12 mouse cellular contexts compared by ENCODE assay signal in the genomic region with DNA sequence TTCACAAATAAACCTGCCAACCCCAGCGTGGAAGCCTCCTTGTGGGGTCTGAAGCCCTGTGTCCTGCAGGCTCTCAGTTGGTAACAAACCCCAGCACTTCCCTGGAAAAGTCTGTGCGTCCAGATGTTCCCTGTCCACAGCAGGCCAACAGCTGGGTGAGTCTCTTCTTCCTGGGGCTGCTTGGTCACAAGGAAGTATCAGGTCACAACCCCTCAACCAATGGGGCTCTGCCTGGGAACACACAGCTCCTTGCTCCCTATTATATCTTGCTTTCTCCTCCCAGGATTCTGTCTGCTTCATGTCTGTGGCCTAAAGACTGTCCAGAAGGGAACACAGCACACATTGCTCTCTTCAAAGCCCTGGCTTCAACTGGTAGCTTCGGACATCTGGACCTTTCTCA. TPM values are rescaled to one million over a fixed set of nuclear protein-coding genes. Genes with fewer than 3 reads are reported as not detected.
DNase-seq lines count a peak whose midpoint lies in the region; ATAC-seq lines count a peak whose summit lies in the region.
"Had no signal": no experiment of that assay in that cellular context is flagged by ENCODE, and none has a peak within 500 bp of the region (broad histone marks: within the 10 kb centered on the region; RNA-seq: fewer than 3 reads in every experiment).

No protein-coding gene starts in this region.

- H3K9me3 ChIP-seq in hindbrain, embryonic 10.5 days: 0 out of 2 replicates have a peak, but pooled peaks cover 2% of the 10 kb centered on the region
- 0 out of 2 replicates have a peak, but pooled peaks cover 4% of the 10 kb centered on the region for H3K9me3 ChIP-seq in hindbrain, embryonic 14.5 days (ENCODE audit: control insufficient read depth, low read length)
- no peaks in the 10 kb centered on the region for H3K9me3 ChIP-seq in intestine, embryonic 15.5 days
- H3K9me3 ChIP-seq in limb, embryonic 12.5 days: peaks cover 6% of the 10 kb centered on the region; the same call in 1 of the 2 replicates
- H3K9me3 ChIP-seq: hindbrain, embryonic 13.5 days had no signal

- H3K36me3 ChIP-seq in hindbrain, embryonic 10.5 days: no peaks in the 10 kb centered on the region
- no peaks in the 10 kb centered on the region for H3K36me3 ChIP-seq in hindbrain, embryonic 14.5 days (replicated peaks; ENCODE audit: control insufficient read depth, insufficient read depth)
- H3K36me3 ChIP-seq in intestine, embryonic 15.5 days: no peaks in the 10 kb centered on the region
- no peaks in the 10 kb centered on the region for H3K36me3 ChIP-seq in limb, embryonic 12.5 days
- H3K36me3 ChIP-seq: embryonic facial prominence, embryonic 13.5 days; hindbrain, embryonic 13.5 days; liver, embryonic 15.5 days had no signal

- DNase-seq in hindbrain, embryonic 10.5 days (ENCODE audit: low spot score): no peak
- DNase-seq in hindbrain, embryonic 14.5 days (ENCODE audit: low spot score): no peak
- peak; percentile 32 for DNase-seq in mesoderm, embryonic 11.5 days (ENCODE audit: low read depth, low spot score)
- no peak for DNase-seq in spleen, postnatal 4 days (ENCODE audit: low spot score in 2 of 2)
- DNase-seq in frontal cortex, postnatal 25 days (ENCODE audit: low spot score in 2 of 2): no peak
- DNase-seq in adrenal gland, adult (ENCODE audit: inconsistent age in 2 of 2, low spot score in 1 of 2): no peak
- DNase-seq: cerebellum, adult 9-10 months had no signal

- 56% methylated on average over 3 of the region's 3 CpGs for WGBS in hindbrain, embryonic 10.5 days
- WGBS in hindbrain, embryonic 14.5 days: 73% methylated on average over 3 of the region's 3 CpGs
- WGBS in intestine, embryonic 15.5 days: 43% methylated on average over 3 of the region's 3 CpGs
- WGBS in limb, embryonic 12.5 days: 36% methylated on average over 3 of the region's 3 CpGs

- no peaks in the 10 kb centered on the region for H3K27me3 ChIP-seq in hindbrain, embryonic 10.5 days (ENCODE audit: insufficient read depth, poor library complexity, severe bottlenecking)
- H3K27me3 ChIP-seq in hindbrain, embryonic 14.5 days (ENCODE audit: control insufficient read depth, insufficient read depth, low read length): no peaks in the 10 kb centered on the region
- H3K27me3 ChIP-seq in intestine, embryonic 15.5 days (replicated peaks): no peaks in the 10 kb centered on the region
- no peaks in the 10 kb centered on the region for H3K27me3 ChIP-seq in limb, embryonic 12.5 days
- H3K27me3 ChIP-seq: embryonic facial prominence, embryonic 13.5 days; hindbrain, embryonic 13.5 days; liver, embryonic 15.5 days had no signal

- H3K4me1 ChIP-seq in hindbrain, embryonic 10.5 days (replicated peaks): peaks cover 52% of the 10 kb centered on the region
- H3K4me1 ChIP-seq in hindbrain, embryonic 14.5 days (replicated peaks; ENCODE audit: control insufficient read depth, insufficient read depth, low read length): 0 out of 2 replicates have a peak, but pooled peaks cover 8% of the 10 kb centered on the region
- H3K4me1 ChIP-seq in intestine, embryonic 15.5 days (replicated peaks): peaks cover 25% of the 10 kb centered on the region
- peaks cover 37% of the 10 kb centered on the region for H3K4me1 ChIP-seq in limb, embryonic 12.5 days (replicated peaks)
- H3K4me1 ChIP-seq: liver, embryonic 15.5 days had no signal

- H3K4me2 ChIP-seq in hindbrain, embryonic 14.5 days (replicated peaks): no peak overlapping the region
- 0 out of 2 replicates have a peak overlapping the region, but pooled peaks have one; percentile 9 for H3K4me2 ChIP-seq in intestine, embryonic 15.5 days (replicated peaks)
- H3K4me2 ChIP-seq in limb, embryonic 12.5 days: no peak overlapping the region
- H3K4me2 ChIP-seq: embryonic facial prominence, embryonic 13.5 days; hindbrain, embryonic 13.5 days; liver, embryonic 15.5 days had no signal

- H3K4me3 ChIP-seq in hindbrain, embryonic 10.5 days: no peak overlapping the region
- H3K4me3 ChIP-seq in hindbrain, embryonic 14.5 days (replicated peaks; ENCODE audit: low read length): no peak overlapping the region
- no peak overlapping the region for H3K4me3 ChIP-seq in intestine, embryonic 15.5 days (replicated peaks)
- no peak overlapping the region for H3K4me3 ChIP-seq in limb, embryonic 12.5 days (replicated peaks)
- H3K4me3 ChIP-seq: embryonic facial prominence, embryonic 13.5 days; hindbrain, embryonic 13.5 days; liver, embryonic 15.5 days had no signal

- H3K27ac ChIP-seq in hindbrain, embryonic 10.5 days: peak overlapping the region; percentile 30; the same call in 1 of the 2 replicates
- no peak overlapping the region for H3K27ac ChIP-seq in hindbrain, embryonic 14.5 days
- peak overlapping the region; percentile 57 for H3K27ac ChIP-seq in intestine, embryonic 15.5 days
- H3K27ac ChIP-seq in limb, embryonic 12.5 days: peak overlapping the region; percentile 37; the same call in 1 of the 2 replicates
- H3K27ac ChIP-seq: embryonic facial prominence, embryonic 13.5 days; hindbrain, embryonic 13.5 days; liver, embryonic 15.5 days had no signal

- H3K9ac ChIP-seq in hindbrain, embryonic 14.5 days: no peak overlapping the region
- no peak overlapping the region for H3K9ac ChIP-seq in intestine, embryonic 15.5 days
- H3K9ac ChIP-seq in limb, embryonic 12.5 days (replicated peaks): no peak overlapping the region
- H3K9ac ChIP-seq: embryonic facial prominence, embryonic 13.5 days; hindbrain, embryonic 13.5 days; liver, embryonic 15.5 days had no signal

- no peak for ATAC-seq in hindbrain, embryonic 14.5 days (ENCODE audit: low FRiP score)
- peak; percentile 67; the same call in 1 of the 2 replicates for ATAC-seq in intestine, embryonic 15.5 days
- ATAC-seq in limb, embryonic 12.5 days (ENCODE audit: insufficient number of reproducible peaks, insufficient read depth, low FRiP score, low TSS enrichment, low read depth): no peak

RNA-seq across cellular contexts. Expression of gene Ptgis, which starts 9.2 kb away (rescaled TPM):
- 10.8 and 10.9 TPM in 2 replicates for polyA plus RNA-seq in hindbrain, embryonic 10.5 days (2016; fragmentation: Nextera tagmentation; extraction: Ambion mirVana)
- 3.8 and 4.9 TPM in 2 replicates for polyA plus RNA-seq in hindbrain, embryonic 14.5 days (2014; fragmentation: Nextera tagmentation; extraction: Ambion mirVana)
- polyA plus RNA-seq in intestine, embryonic 15.5 days (2015; fragmentation: Nextera tagmentation; extraction: Ambion mirVana): 12.0 and 13.4 TPM in 2 replicates
- 23.9 and 27.0 TPM in 2 replicates for polyA plus RNA-seq in limb, embryonic 12.5 days (2016; fragmentation: Nextera tagmentation; extraction: Ambion mirVana)

RNA-seq across cellular contexts. Expression of gene Kcnb1, which starts 59.6 kb away (rescaled TPM):
- polyA plus RNA-seq in hindbrain, embryonic 10.5 days (2016; fragmentation: Nextera tagmentation; extraction: Ambion mirVana): 0.56 and 0.89 TPM in 2 replicates
- polyA plus RNA-seq in hindbrain, embryonic 14.5 days (2014; fragmentation: Nextera tagmentation; extraction: Ambion mirVana): 3.5 and 3.9 TPM in 2 replicates
- 1.1 and 1.7 TPM in 2 replicates for polyA plus RNA-seq in intestine, embryonic 15.5 days (2015; fragmentation: Nextera tagmentation; extraction: Ambion mirVana)
- 0.38 and 0.44 TPM in 2 replicates for polyA plus RNA-seq in limb, embryonic 12.5 days (2016; fragmentation: Nextera tagmentation; extraction: Ambion mirVana)
